Mouse (Mus musculus): ENCODE measurements around the gene Tpcn2.
A peak's percentile ranks its signal among the peaks of the same experiment; 100 is the strongest.

The Tpcn2 gene

GRCm38 (mm10) chr7:145205363-145205902 is 78.4 kb downstream of the Tpcn2 start:
- no peak for DNase-seq (ENCODE audit: low spot score)

GRCm38 (mm10) chr7:145199711-145200110 is 84.1 kb downstream of the Tpcn2 start:
- DNase-seq (ENCODE audit: low spot score): no peak

GRCm38 (mm10) chr7:145198223-145198714 is 85.5 kb downstream of the Tpcn2 start:
- peak; percentile 73 for DNase-seq (ENCODE audit: low spot score)

GRCm38 (mm10) chr7:145197711-145198110 is 86.1 kb downstream of the Tpcn2 start:
- DNase-seq (ENCODE audit: low spot score): no peak

- DNase-seq (ENCODE audit: low spot score): peak; percentile 87
Measured at GRCm38 (mm10) chr7:145197042-145197441, 86.8 kb downstream of the Tpcn2 start.

DNA sequence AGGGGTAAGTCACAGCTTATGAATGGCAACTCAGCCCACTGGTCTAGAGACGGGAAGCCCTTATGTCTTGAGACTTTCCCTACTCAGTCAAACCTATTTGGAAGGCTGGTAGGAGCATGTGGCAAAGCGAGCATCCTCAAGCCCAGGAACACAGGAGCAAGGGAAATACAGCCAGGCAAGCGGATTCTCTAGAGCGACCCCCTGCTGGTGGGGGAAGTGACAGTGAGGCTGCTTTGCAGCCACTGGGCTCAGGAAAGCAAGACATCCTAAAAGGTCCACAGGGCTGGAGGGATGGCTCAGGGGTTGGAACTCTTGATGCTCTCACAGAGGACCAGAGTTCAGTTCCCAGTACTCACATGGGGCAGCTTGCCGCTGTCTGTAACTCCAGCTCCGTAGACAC is 87.5 kb downstream of the Tpcn2 start:
- no peak for DNase-seq (ENCODE audit: low spot score)

DNA sequence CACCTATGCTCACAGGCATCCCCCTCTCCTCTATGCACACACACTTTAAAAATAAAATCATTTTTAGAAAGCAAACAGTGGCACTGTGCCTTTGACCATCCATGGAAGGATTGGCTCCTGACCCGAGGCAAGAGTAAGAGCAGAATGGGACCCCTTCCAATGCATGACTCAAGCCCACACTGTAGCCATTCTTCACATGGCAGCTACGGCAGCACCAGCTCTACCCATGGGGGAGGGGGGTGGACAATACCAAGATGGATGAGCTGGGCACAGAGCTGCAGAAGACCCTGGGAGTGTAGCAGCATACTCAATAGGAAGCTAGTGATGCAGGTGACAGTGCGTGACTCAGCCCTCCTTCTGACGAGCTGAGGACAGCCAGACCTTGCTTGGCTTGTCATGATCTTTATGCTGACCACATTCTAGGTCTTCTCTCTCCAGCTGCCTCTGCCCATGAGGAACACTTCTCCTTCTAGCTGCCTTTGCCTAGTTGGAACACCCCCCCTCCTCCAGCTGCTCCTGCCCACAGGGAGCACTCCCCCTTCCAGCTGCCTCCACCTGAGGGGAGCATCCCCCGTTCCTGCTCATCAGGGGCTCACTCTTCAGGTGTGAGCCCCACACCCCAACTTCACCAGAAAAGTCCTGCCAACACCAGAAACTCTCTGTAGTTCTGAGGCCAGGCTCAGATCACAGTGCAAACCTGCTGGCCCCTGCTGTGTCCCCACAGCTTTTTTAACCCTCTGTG is 88.5 kb downstream of the Tpcn2 start:
- DNase-seq (ENCODE audit: low spot score): no peak

- peak; percentile 71 for DNase-seq (ENCODE audit: low spot score)
Measured at GRCm38 (mm10) chr7:145194455-145195161, 89.2 kb downstream of the Tpcn2 start.

DNA sequence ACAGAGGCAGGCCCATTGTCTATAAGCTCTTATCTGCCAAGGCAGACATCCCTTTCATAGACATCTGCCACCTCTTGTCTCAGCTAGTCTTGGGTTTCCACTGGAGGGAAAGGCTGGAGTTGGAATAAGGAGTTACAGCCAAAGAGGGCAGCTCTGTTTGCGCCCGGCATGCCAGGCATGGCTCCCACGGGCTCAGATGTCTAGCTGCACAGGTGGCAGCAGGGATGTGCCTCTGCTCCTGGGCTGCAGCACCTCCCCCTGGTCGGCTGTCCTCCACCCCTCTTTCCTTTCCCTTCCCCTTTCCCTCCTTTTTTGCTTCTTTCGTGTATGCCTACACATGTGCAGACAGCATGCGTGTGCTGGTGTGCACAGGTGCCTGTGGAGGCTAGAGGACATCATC is 91.0 kb downstream of the Tpcn2 start:
- DNase-seq (ENCODE audit: low spot score): no peak

DNA sequence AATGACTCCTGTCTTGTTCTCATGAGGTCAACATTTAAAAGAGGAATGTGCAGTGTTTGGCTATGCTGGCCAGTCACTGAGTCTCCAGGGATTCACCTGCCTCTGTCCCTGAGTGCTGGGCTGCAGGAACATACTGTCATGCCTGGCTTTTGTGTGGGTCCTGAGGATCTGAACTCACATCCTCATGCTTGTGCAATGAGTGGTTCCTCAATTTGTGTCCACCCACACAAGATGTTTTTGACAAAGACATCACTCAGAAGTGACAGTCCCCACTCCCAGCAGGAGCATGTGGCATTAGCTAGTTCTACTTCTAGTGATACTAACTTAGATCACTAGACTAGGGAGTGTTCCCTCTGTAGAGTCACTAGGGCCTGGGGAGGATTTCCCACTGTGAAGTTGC is 93.3 kb downstream of the Tpcn2 start:
- DNase-seq (ENCODE audit: low spot score): no peak

DNA sequence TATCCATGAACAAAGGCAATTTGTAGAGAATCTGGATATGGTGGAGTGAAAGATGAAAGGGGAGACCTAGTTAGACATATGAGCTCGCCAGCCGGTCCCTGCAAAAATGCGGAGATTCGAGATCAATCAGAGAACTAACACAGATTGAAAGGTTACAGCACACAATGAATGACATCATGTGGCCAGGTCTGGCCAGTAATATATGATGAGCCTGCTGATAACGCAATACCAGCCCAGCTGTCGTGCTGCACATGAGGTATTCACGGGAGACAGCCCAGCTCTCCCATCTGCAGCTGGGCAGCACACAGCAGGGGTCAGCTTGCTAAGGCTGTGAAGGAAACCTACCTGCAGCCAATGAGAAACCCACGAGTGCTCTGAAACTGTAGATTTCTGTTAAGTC is 94.5 kb downstream of the Tpcn2 start:
- no peak for DNase-seq (ENCODE audit: low spot score)

DNA sequence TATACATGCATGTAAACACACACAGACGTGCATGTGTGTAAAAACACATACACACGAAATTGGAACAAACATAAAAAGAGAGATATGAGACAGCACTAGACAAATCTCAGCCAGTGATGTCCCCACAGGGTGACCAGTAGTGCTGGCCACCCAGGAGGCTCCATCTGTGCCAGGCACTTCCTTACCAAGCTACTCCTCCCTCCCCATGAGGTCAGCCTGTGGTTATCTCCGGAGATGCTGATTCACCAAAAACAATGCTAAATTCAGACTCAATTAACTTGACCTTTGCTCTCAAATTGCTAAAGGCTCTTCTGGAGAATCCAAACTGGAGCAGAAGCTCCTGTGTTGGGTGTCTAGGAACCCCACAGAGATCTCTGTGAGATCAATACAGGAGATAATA is 96.0 kb downstream of the Tpcn2 start:
- DNase-seq (ENCODE audit: low spot score): no peak

- no peak for DNase-seq (ENCODE audit: low spot score)
Measured at GRCm38 (mm10) chr7:145182388-145182787, 101.4 kb downstream of the Tpcn2 start.

GRCm38 (mm10) chr7:145181376-145182034 is 102.3 kb downstream of the Tpcn2 start:
- DNase-seq (ENCODE audit: low spot score): no peak

GRCm38 (mm10) chr7:145179691-145180091 is 104.1 kb downstream of the Tpcn2 start:
- DNase-seq (ENCODE audit: low spot score): no peak

- no peak for DNase-seq (ENCODE audit: low spot score)
Measured at GRCm38 (mm10) chr7:145176750-145177589, 106.8 kb downstream of the Tpcn2 start.

DNA sequence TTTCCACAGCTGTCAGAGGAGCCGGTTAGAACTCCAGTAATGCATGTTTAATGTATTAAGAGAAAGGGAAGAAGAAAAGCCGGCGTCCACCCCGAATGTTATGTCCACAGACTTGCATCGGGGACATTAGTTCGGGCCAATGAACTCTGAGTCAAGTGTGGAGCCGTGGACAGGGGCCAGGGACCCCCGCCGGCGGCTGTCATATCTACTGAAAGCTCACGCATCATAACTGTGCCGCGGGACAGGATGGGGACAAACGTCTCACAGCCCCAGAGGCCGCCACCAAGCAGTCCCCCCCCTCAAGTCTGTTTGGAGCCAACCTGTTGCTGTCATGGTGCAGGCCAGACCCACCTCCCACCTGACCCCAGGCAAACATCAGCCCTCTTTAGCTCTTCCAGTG is 110.2 kb downstream of the Tpcn2 start:
- no peak for DNase-seq (ENCODE audit: low spot score)

DNA sequence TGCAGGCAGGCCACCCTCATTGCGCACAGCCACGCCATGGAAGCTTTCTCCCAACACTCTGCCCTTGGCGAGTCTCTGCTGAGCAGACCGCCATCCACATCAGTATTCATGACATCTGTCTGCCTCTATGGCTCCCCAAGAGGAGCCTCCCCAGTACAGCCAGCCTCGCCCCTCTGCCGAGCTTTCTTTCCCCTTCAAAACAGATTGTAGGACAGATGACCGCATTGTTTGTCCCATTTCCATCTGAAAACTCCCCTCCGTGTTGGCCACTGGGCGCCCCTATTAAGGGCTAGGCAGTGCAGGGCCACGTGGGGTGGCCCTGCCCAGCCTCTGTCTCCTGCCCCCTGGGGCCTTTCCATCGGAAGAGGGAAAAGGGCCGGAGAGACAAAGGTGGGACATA is 110.7 kb downstream of the Tpcn2 start:
- DNase-seq (ENCODE audit: low spot score): no peak

DNA sequence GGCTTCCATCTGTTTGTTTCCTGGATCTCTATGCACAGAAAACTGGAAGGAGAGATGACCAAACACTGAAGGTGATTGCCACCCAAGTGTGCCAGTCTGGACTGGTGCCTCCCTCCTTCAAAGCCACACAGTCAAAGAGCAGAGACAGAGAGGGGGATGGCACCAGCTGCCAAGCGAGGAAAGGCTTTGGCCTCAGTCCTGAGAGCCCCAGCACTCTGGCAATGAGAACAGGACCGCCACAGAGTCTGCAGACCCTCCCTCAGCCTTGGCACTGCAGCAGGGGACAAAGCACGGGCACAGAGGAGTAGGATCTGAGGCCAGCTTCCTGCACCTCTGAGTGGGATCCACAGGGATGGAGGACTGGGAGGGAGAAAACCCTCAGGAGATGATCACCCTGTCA is 114.1 kb downstream of the Tpcn2 start:
- DNase-seq (ENCODE audit: low spot score): no peak

DNA sequence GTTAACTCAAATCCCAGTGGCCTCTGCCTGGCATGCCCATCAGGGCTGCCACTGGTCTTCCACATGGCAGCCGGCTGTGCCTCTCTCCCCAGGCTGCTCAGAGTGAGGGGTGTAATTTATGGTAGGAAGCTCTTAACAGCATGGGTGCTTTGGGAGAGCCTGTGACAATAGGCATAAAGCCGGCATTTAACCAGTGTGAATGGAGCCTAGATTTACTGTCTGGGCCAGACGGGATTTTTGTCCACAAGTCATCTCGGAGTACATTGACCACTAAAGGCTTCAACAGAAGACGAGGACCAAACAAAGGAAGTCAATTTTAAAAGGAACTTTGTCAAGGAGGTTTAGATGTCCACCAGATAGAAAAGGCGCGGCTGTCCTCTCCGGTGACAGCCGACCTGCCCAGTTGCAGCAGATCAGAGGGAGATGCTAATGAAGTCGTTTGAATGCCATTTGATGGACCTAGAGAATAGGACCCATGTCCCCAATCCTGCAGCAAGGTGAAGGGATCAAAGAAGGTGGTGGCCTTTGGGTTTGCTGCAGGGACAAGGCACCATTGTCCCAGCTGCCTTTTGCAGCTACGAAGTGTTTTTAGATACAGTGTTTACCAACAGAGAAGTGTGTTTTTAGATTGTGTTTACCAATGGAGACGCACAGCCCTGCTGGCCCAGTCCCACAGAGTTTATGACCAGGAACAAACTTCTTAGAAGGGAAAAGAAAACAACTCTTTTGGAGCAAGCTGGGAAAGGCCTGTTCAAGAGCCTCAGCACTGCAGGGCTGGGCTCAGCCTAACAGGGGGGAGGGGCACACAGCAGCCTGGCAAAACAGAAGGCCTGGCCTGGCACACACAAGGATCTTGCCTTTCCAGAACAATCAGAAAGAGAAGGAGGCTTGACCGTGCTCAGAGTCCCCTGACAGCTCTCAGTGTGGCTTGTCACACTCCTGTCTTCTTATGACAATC is 124.2 kb downstream of the Tpcn2 start:
- DNase-seq (ENCODE audit: low spot score): no peak

DNA sequence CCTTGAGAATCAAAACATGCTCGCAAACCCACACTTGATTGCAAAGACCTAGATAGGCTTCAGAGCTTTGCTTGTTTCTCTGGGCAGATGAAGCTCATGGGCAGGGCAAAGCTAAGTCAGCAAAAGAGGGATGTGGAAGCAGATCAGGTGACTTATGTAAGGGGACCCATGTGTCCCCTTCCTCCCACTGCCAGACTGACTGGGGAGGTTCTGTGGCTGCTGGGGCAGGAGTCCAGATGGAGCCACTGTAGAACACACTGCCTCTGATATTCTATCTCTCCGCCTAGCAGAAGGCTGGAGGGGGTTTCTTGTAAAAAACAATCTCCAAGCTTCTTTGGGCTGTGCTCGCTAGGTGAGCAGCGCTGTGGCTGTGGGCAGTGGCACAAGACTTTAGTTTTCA is 128.1 kb downstream of the Tpcn2 start:
- DNase-seq (ENCODE audit: low spot score): peak; percentile 12

All from layer of hippocampus, adult 11-12 months (tissue).